Mouse (Mus musculus): ENCODE results near the gene Gm21698.
"Not testable (repeated sequence)": the region's sequence is repeated elsewhere in the genome, so short reads cannot be mapped to it uniquely, and the experiment has no call there.

GRCm38 (mm10) chr5:25972563-25972962, 15.9 kb downstream of the Gm21698 start, which contains the start of gene Gm21680:
- not testable (repeated sequence) for TF ChIP-seq USF1 (IDR thresholded peaks at IDR 0.05; ENCODE audit: low read depth, low read length); MEF2A (IDR thresholded peaks at IDR 0.05; ENCODE audit: extremely low read depth, insufficient replicate concordance, low read depth, low read length, poor library complexity, severe bottlenecking); CTCF (IDR thresholded peaks at IDR 0.05 in 2 of 3, conservative IDR thresholded peaks at IDR 0.05 in 1 of 3; ENCODE audit: control insufficient read depth in 1 of 3, insufficient read depth in 1 of 3, low read depth in 2 of 3, low read length in 3 of 3, poor library complexity in 1 of 3, severe bottlenecking in 1 of 3); ZNF384 (IDR thresholded peaks at IDR 0.05; ENCODE audit: low read depth, low read length); POLR2A (IDR thresholded peaks at IDR 0.05; ENCODE audit: control insufficient read depth in 1 of 2, insufficient read depth in 1 of 2, low read depth in 1 of 2, low read length in 2 of 2, poor library complexity in 1 of 2); BHLHE40 (IDR thresholded peaks at IDR 0.05; ENCODE audit: borderline replicate concordance, low read depth, low read length); EP300 (IDR thresholded peaks at IDR 0.05; ENCODE audit: low read depth in 1 of 2, low read length in 2 of 2); UBTF (IDR thresholded peaks at IDR 0.05; ENCODE audit: borderline replicate concordance, insufficient read depth, low read depth, low read length)
